Mouse (Mus musculus) CH12.LX (cell line): ENCODE results near the gene Tnfaip8l2. TPM values are rescaled to one million over a fixed set of nuclear protein-coding genes. Genes with fewer than 3 reads are reported as not detected.

Experiments
- DNase-seq: peaks from one replicate; pipeline ENCODE4 v3.0.0-alpha.2; 2013; ENCODE audit errors: extremely low read depth
- H3K27ac ChIP-seq: 2 replicates; pipeline ENCODE4 v1.5.1; 2012; ENCODE audit warnings: low read depth, mild to moderate bottlenecking, control low read depth, moderate library complexity; ENCODE audit not compliant: insufficient read depth
- H3K27me3 ChIP-seq: replicated peaks from 2 replicates; pipeline ENCODE3; 2012; ENCODE audit warnings: inconsistent platforms
- H3K36me3 ChIP-seq, 2 experiments: replicated peaks in 1 of 2; 2 replicates each; pipeline versions ENCODE3 to v1.6.1; 2012; ENCODE audit warnings: inconsistent platforms in 1 of 2, low read length in 1 of 2, mild to moderate bottlenecking in 1 of 2, mixed read lengths in 1 of 2, moderate library complexity in 1 of 2; ENCODE audit not compliant: control insufficient read depth in 1 of 2, insufficient read depth in 1 of 2
- H3K4me1 ChIP-seq, 2 experiments: 2 replicates each; pipeline ENCODE4 v1.6.1; 2012; ENCODE audit warnings: inconsistent platforms in 1 of 2, moderate library complexity in 1 of 2; ENCODE audit not compliant: insufficient read depth in 2 of 2, control insufficient read depth in 1 of 2
- H3K4me2 ChIP-seq: 2 replicates; pipeline ENCODE4 v1.6.1; 2012; ENCODE audit warnings: low read depth, mild to moderate bottlenecking, control low read depth; ENCODE audit not compliant: poor library complexity, insufficient read depth, severe bottlenecking
- H3K4me3 ChIP-seq, 3 experiments: fragments of 150-350 bp in 1 of 3; sonication (generic) in 1 of 3; replicated peaks in 1 of 3; 2 replicates each; pipeline versions ENCODE3 to v1.5.1; 2011 to 2012; ENCODE audit warnings: low read depth in 2 of 3, low read length in 2 of 3, mild to moderate bottlenecking in 2 of 3, moderate library complexity in 2 of 3, control low read depth in 1 of 3, improper control_type of control experiment in 1 of 3, inconsistent platforms in 1 of 3, mixed read lengths in 1 of 3; ENCODE audit not compliant: poor library complexity in 1 of 3
- H3K79me2 ChIP-seq: replicated peaks from 2 replicates; pipeline ENCODE4 v1.6.1; 2012; ENCODE audit warnings: mild to moderate bottlenecking, moderate library complexity; ENCODE audit not compliant: control insufficient read depth, poor library complexity, insufficient read depth, severe bottlenecking; ENCODE audit errors: extremely low read depth
- H3K9ac ChIP-seq: 2 replicates; pipeline ENCODE4 v1.6.1; 2012; ENCODE audit warnings: low read depth, mild to moderate bottlenecking, control low read depth, moderate library complexity; ENCODE audit not compliant: insufficient read depth
- H3K9me3 ChIP-seq: replicated peaks from 2 replicates; pipeline ENCODE3; 2012; ENCODE audit warnings: low read length, inconsistent platforms, mixed read lengths
- CHD2 ChIP-seq: IDR thresholded peaks from 2 replicates; pipeline ENCODE4 v1.6.1; 2011; ENCODE audit warnings: low read length, improper control_type of control experiment
- E2F4 ChIP-seq: IDR thresholded peaks from 2 replicates; pipeline ENCODE4 v1.6.1; 2011; ENCODE audit warnings: low read depth, low read length, improper control_type of control experiment; ENCODE audit not compliant: insufficient replicate concordance
- ELF1 ChIP-seq: IDR thresholded peaks from 2 replicates; pipeline ENCODE4 v1.6.1; 2014; ENCODE audit warnings: low read depth, mild to moderate bottlenecking, inconsistent platforms, low read length, improper control_type of control experiment
- EP300 ChIP-seq: IDR thresholded peaks from 2 replicates; pipeline ENCODE4 v1.6.1; 2011; ENCODE audit warnings: low read length, improper control_type of control experiment
- GABPA ChIP-seq: IDR thresholded peaks from 2 replicates; pipeline ENCODE4 v1.6.1; 2012; ENCODE audit warnings: low read depth, low read length, improper control_type of control experiment, inconsistent platforms; ENCODE audit not compliant: insufficient replicate concordance
- HCFC1 ChIP-seq: IDR thresholded peaks from 2 replicates; pipeline ENCODE4 v1.6.1; 2012; ENCODE audit warnings: low read depth, mild to moderate bottlenecking, inconsistent platforms, low read length, improper control_type of control experiment
- JUND ChIP-seq: conservative IDR thresholded peaks from 2 replicates; pipeline ENCODE4 v1.6.1; 2011; ENCODE audit warnings: low read depth, low read length, improper control_type of control experiment
- MAFK ChIP-seq: IDR thresholded peaks from 2 replicates; pipeline ENCODE4 v1.6.1; 2011; ENCODE audit warnings: low read length, improper control_type of control experiment; ENCODE audit not compliant: insufficient replicate concordance
- MAX ChIP-seq: IDR thresholded peaks from 2 replicates; pipeline ENCODE4 v1.6.1; 2011; ENCODE audit warnings: low read length, improper control_type of control experiment
- MAZ ChIP-seq: IDR thresholded peaks from 2 replicates; pipeline ENCODE4 v1.6.1; 2012; ENCODE audit warnings: low read depth, mild to moderate bottlenecking, inconsistent platforms, low read length, improper control_type of control experiment, moderate library complexity
- MYC ChIP-seq: IDR thresholded peaks from 2 replicates; pipeline ENCODE4 v1.6.1; 2011; ENCODE audit warnings: low read depth, mild to moderate bottlenecking, improper control_type of control experiment, low read length
- NELFE ChIP-seq: IDR thresholded peaks from 2 replicates; pipeline ENCODE4 v1.6.1; 2011; ENCODE audit warnings: low read depth, low read length, improper control_type of control experiment
- POLR2A ChIP-seq: IDR thresholded peaks from 2 replicates; pipeline ENCODE4 v1.6.1; 2011; ENCODE audit warnings: low read depth, mild to moderate bottlenecking, improper control_type of control experiment, low read length
- TCF12 ChIP-seq: IDR thresholded peaks from 2 replicates; pipeline ENCODE4 v1.6.1; 2014; ENCODE audit warnings: low read depth, mild to moderate bottlenecking, inconsistent platforms, low read length, improper control_type of control experiment
- UBTF ChIP-seq: IDR thresholded peaks from 2 replicates; pipeline ENCODE4 v1.6.1; 2012; ENCODE audit warnings: low read depth, mild to moderate bottlenecking, inconsistent platforms, low read length, improper control_type of control experiment, moderate library complexity
- USF1 ChIP-seq: IDR thresholded peaks from 2 replicates; pipeline ENCODE4 v1.6.1; 2014; ENCODE audit warnings: low read depth, mild to moderate bottlenecking, inconsistent platforms, low read length, improper control_type of control experiment
- USF2 ChIP-seq: conservative IDR thresholded peaks from 2 replicates; pipeline ENCODE4 v1.6.1; 2011; ENCODE audit warnings: low read depth, low read length, improper control_type of control experiment
- ZC3H11A ChIP-seq: IDR thresholded peaks from 2 replicates; pipeline ENCODE4 v1.6.1; 2012; ENCODE audit warnings: low read depth, mild to moderate bottlenecking, inconsistent platforms, low read length, improper control_type of control experiment
- ZKSCAN1 ChIP-seq: IDR thresholded peaks from 2 replicates; pipeline ENCODE4 v1.6.1; 2012; ENCODE audit warnings: low read depth, inconsistent platforms, low read length, improper control_type of control experiment, borderline replicate concordance
- dilution Hi-C: fragments of 300-500 bp; cut with MboI; formaldehyde crosslinking; loops from 2 replicates; pipeline ENCODE4 v1.14.3; 2020; ENCODE audit warnings: low sequenced_read_pairs; ENCODE audit not compliant: extremely low pct_unique_long_range_greater_than_20kb, extremely low pct_ligation_motif_present
- in situ Hi-C: fragments of 300-500 bp; cut with MboI; formaldehyde crosslinking; loops from 3 replicates; pipeline ENCODE4 v1.14.3; 2019; ENCODE audit warnings: low sequenced_read_pairs, low pct_ligation_motif_present, low pct_unique_long_range_greater_than_20kb, mixed read lengths
- polyA plus RNA-seq: library from polyadenylated mRNA; unstranded; fragments of >175 nt; gene quantifications from 2 replicates; pipeline ENCODE4 v1.2.1, GENCODE M21; 2012; ENCODE audit warnings: low read depth; ENCODE audit not compliant: insufficient read length
- total RNA-seq, 2 experiments: library from RNA; depleted of rRNA; stranded (reverse); fragments of 300-350 nt in 1 of 2; fragments of >200 nt in 1 of 2; gene quantifications; 2 replicates each; pipeline ENCODE4 v1.2.3; 2012 to 2014

Gene Tnfaip8l2
- total and polyA plus RNA-seq, 3 experiments: 18.2 to 28.2 (median 26.2) TPM

- peaks cover 6 to 23% of the 10 kb centered on the region in 2 experiments; a peak in 2 of 4 replicates for H3K4me1 ChIP-seq
- H3K4me3 ChIP-seq: no peak overlapping the region
- H3K36me3 ChIP-seq: peaks cover 4 to 19% of the 10 kb centered on the region in 2 experiments
- no peaks in the 10 kb centered on the region for H3K27me3 ChIP-seq
- no peak overlapping the region for H3K9ac ChIP-seq
- H3K27ac ChIP-seq: no peak overlapping the region
- in situ Hi-C loops: no loop called here
- no peaks in the 10 kb centered on the region for H3K79me2 ChIP-seq
- H3K4me2 ChIP-seq: no peak overlapping the region
- dilution Hi-C loops: no loop called here
- peaks cover 7% of the 10 kb centered on the region for H3K9me3 ChIP-seq
- DNase-seq: no peak
- TF ChIP-seq MAFK: no peak
- TF ChIP-seq MYC: no peak
- no peak for TF ChIP-seq HCFC1
- TF ChIP-seq POLR2A: no peak
- TF ChIP-seq TCF12: no peak
- no peak for TF ChIP-seq MAX
- TF ChIP-seq ZC3H11A: no peak
- no peak for TF ChIP-seq GABPA
Observed at GRCm38 (mm10) chr3:95177583-95177982, 35.4 kb upstream of the Tnfaip8l2 start.

GRCm38 (mm10) chr3:95176500-95176899 lies 34.3 kb upstream of the Tnfaip8l2 start:
- Histone ChIP-seq H3K4me2 (no peak overlapping the region), H3K79me2 (no peaks in the 10 kb centered on the region), H3K36me3 (peaks cover 4 to 11% of the 10 kb centered on the region in 2 experiments), H3K27me3 (no peaks in the 10 kb centered on the region), H3K4me3 (no peak overlapping the region), H3K4me1 (peaks cover 6 to 23% of the 10 kb centered on the region in 2 experiments; a peak in 2 of 4 replicates), H3K9me3 (peaks cover 8% of the 10 kb centered on the region), H3K9ac (no peak overlapping the region), H3K27ac (no peak overlapping the region)
- no peak for DNase-seq
- TF ChIP-seq GABPA (no peak), POLR2A (no peak), NELFE (no peak), ELF1 (no peak), UBTF (no peak), EP300 (no peak), USF1 (no peak), HCFC1 (no peak), ZC3H11A (no peak), E2F4 (no peak), MAFK (no peak), USF2 (no peak), MAZ (no peak), JUND (no peak), CHD2 (no peak), ZKSCAN1 (no peak), TCF12 (no peak)
- dilution Hi-C loops (no loop called here), in situ Hi-C loops (no loop called here)
